Mouse (Mus musculus) thymus, adult 2 months (tissue): ENCODE measurements at regions not wholly inside any gene's neighbourhood (a gene's known extent, or its start where the extent isn't known, plus 50 kb on each side); places are given as distances from the start of the nearest gene placed in this dataset.

Source experiments
- CTCF ChIP-seq: fragments of 200-500 bp; IDR thresholded peaks from 2 replicates; pipeline ENCODE4 v1.5.1; 2012; ENCODE audit warnings: mild to moderate bottlenecking, control low read depth, low read length, moderate library complexity, borderline replicate concordance; ENCODE audit not compliant: control insufficient read depth, poor library complexity, insufficient read depth; ENCODE audit errors: extremely low read depth
- POLR2A ChIP-seq: fragments of 200-500 bp; IDR thresholded peaks from 2 replicates; pipeline ENCODE4 v1.6.1; 2012; ENCODE audit warnings: mild to moderate bottlenecking, low read length, control low read depth, moderate library complexity; ENCODE audit not compliant: control insufficient read depth, poor library complexity, insufficient read depth; ENCODE audit errors: extremely low read depth

- TF ChIP-seq POLR2A = no peak
- no peak for TF ChIP-seq CTCF
Observed at GRCm38 (mm10) chr9:61573634-61574359, 201.6 kb downstream of the Tle3 start.
